Mouse (Mus musculus): ENCODE measurements around the gene Lxn.

Gene Lxn

DNA sequence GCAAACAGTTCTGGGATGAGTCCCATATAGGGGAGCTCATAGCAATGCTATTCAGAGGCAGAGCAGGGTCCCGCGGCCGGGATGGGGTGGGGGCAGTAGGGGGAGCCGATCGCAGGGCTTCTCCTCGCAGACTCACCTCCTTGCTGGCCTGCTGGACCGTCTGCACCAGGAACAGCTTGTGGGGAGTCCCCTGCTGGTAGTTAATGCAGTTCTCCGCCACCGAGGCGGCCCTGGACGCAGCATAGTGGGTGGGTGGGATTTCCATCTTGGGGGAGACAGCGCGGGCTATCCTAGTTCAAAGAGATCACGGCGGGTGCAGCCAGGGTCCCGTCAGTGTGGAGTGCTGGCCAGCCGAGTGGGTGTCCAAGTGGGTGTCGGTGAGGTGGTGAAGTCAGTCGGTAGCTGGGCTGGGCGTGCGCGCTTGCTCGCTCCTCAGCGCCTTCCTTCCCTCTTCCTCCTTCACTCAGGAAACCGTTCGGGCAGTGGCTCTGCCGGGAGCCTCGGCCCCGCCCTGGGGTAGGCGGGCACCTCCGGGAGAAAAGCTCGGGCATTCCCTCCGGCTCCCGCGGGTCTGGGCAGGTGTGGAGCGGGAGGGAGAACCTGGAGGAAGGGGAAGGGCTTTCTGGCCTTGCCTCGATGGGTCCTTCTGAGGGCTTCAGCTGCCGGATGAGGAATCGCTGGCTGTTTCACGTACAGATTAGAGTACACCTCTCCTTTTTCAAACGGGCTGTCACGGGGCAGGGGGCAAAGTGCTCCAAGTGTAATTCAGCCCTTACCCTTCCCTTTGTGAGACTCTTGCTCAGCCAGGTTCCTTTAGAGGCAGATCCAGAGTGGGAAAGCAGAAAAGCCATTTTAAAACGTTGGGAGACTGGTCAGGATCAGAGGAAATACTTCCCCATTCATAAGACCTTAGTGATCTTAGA lies at the start of gene Lxn:
Lxn (minus strand) TSS at position 477 of the 923 bp plus-strand sequence.
- peak; percentile 82 for DNase-seq

DNA sequence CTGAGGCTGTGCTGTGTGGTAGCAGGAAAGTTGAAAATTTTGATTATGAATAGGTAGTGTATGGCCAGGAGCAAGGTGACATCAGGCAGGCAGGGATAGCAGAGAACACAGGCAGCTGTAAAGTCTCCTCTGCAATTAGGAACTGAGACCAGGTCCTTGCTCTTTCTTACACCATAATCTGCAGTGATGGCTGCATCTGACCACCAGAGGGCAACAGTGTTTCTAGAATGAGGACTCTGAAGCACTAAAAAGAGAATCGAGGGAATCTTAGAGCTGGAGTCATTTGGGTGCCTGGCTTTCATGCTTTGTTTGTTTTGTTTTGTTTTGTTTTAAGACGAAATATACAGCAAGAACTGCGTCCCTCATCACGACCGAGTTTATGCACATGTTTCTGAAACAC lies 49.1 kb upstream of the Lxn start:
- peak; percentile 84 for DNase-seq

DNA sequence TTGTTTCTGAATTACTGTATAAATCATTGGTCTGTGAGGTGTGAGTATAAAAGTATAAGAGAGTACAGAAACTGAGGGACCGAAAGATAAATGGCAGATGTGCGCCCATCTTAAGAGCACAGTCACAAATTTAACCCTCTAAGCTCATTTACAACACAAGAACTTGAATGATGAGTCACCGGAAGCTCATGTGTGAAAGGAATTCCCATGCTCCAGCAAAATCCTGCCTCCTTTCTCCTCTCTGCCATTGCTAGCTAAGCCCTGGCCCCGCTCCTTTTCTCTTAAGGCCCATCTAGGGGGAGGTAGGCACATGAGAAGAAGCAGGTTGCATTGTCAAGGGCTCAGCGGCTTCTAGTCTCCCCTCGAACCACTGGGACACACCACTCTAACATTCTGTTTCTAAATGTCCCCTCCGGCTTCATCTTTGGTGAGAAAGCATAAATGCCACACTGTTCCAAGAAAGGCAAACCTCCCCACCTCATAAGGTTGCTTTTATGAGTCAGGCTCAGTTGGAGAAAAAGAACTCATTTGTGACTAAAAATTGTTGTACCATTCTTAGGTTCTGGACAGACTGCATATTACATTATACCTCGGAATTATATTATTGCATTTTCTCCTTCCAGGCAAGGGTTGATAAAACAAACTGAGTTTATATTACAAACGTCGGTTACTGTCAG lies 44.6 kb upstream of the Lxn start:
- no peak for DNase-seq

- no peak for DNase-seq
Observed at GRCm38 (mm10) chr3:67505286-67505685, 41.6 kb upstream of the Lxn start.

- DNase-seq = no peak
Observed at GRCm38 (mm10) chr3:67503878-67504277, 40.2 kb upstream of the Lxn start.

DNA sequence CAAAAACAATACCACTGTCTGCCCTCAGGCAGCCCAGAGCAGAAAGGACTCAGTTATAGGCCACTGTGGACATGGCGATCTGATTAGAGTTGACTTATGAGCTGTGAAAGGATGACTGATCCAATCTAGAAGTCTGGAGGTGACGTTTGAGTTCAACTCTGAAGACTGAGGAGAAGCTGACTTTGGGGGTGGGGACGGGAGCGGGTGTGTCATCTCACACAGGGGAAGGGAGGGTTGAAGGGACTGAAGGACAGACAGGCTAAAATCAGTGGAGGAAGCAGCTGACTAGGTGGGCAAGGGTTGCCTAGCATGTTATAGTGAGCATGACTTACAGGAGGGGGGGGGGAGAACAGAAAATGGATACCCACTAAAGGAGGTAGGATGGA lies 35.7 kb upstream of the Lxn start:
- DNase-seq = no peak

DNA sequence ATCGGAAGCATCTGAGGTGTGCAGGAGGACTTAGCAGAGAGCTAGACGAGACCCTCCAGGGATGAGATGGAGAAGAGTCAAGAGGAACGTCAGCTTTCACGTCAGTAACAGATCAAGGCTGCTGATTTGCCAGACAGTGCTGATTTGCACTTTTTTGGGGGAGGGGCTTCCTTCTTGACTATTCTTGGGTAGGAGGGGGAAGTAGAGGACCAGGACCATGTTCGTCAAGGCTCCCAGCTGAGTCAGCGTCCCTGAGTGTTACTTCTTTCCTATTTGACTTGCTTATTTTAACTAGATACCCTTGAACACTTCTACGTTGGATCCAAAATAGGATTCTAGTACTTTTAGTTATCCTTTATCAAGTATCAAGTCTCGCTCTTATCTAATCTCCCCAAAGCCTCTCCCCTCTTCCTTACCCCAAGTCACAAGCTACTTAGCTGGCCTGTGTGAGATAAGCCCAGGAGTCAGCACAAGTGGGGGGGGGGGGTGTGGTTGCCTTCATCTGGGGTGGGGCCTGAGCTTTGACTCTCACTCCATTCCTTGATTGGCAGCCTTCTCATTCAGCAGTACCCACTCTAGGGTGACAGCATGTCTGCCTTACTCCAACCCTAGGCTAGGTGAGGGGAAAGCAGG lies 35.2 kb upstream of the Lxn start:
- no peak for DNase-seq

DNA sequence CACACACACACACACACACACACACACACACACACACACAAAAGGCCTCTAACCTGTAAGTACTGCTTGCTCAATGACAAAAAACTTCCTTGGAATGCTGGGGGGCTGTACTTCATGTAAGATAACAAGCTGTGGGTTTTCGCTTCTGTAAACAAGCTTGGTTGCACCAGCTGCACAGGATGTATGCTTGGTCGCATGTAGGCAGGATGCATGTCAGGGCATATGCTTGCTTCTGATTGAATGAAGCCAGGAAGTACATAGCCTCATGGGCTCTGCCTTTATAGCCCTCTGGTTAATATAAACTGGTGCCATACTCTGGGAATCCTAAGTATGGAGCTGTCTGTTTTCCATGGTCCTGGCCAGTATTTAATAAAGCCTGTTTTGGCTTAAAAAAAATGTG lies 34.3 kb upstream of the Lxn start:
- no peak for DNase-seq

- no peak for DNase-seq
Observed at GRCm38 (mm10) chr3:67496310-67496709, 32.6 kb upstream of the Lxn start.

DNA sequence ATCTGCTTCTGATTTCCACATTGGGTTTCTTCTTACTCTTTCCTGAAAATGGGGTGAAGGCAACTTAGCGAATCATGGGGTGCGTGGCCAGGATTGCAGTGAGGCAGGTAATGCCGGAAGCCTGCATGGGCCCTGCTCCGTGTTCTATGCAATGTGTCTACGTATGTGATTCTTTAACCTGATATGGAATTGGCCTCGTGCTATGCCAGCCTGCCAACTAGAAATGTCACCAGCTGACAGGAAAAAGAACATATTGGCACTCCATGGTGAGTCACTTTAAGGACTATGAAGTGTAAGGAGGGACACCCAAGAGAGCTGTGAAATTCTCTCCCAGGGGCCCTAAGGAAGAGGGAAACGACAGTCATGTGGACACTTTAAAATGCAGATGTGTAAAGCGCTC lies 29.4 kb upstream of the Lxn start:
- no peak for DNase-seq

- no peak for DNase-seq
Observed at GRCm38 (mm10) chr3:67492086-67492869, 28.6 kb upstream of the Lxn start.

- DNase-seq = no peak
Observed at GRCm38 (mm10) chr3:67490156-67490555, 26.4 kb upstream of the Lxn start.

GRCm38 (mm10) chr3:67485233-67485632 lies 21.5 kb upstream of the Lxn start:
- no peak for DNase-seq

DNA sequence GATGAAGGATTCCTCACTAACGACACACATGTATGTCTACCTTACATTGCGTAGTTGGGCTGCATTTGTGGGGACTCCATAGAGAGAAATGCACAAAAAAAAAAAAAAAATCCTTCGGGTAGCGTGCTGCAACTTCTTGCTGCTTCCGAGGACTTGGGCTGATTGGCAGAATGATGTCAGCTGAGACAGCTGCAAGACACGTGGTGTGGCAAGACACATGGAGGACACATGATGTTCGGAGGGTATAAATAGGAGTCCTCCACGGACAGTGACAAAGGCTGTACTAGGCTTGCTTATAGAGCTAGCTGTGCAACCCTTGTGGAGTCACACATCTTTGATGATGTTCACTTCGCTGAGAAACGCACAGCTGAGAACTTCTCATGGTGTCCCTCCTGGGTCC lies 18.7 kb upstream of the Lxn start:
- DNase-seq = no peak

GRCm38 (mm10) chr3:67479806-67480205 lies 16.1 kb upstream of the Lxn start:
- no peak for DNase-seq

- no peak for DNase-seq
Observed at GRCm38 (mm10) chr3:67473438-67473837, 9.7 kb upstream of the Lxn start.

DNA sequence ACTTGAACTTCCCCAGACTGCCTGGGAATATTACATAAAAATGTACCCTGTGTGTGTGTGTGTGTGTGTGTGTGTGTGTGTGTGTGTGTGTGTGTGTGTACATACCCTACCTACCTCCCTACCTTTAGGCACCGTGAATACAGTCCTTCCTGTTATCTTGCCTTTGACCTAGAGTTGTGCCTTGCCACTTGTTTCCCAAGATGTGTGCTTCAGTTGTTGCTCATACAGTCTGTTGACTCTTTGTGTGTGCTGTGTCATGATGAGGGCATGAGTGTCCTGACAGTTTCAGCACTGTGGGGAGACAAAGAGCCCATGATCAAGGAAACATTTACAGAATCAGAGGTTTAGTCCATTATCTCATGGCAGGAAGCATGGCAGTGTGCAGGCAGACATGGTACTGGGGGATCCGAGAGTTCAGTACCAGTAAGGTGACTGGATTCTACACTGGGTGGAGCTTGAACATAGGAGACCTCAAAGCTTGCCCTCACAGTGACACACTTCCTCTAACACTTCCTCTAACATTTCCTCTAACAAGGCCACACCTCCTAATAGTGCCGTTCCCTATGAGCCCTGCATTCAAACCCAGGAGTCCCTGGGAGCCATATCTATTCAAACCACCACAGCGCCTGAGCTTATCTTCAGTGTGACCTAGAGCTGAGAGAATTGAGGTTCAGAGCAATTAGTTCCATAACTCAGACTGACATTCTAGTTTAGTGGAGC lies 7.8 kb upstream of the Lxn start:
- no peak for DNase-seq

- no peak for DNase-seq
Observed at GRCm38 (mm10) chr3:67467281-67467680, 3.6 kb upstream of the Lxn start.

GRCm38 (mm10) chr3:67466576-67466975 lies 2.9 kb upstream of the Lxn start:
- no peak for DNase-seq

- DNase-seq = peak; percentile 11
Observed at GRCm38 (mm10) chr3:67463001-67463400, 725 bp downstream of the Lxn start.

GRCm38 (mm10) chr3:67462578-67462977 lies 1.1 kb downstream of the Lxn start:
- DNase-seq = peak; percentile 45

- DNase-seq = no peak
Observed at GRCm38 (mm10) chr3:67462015-67462414, 1.7 kb downstream of the Lxn start.
